Mouse (Mus musculus) heart, embryonic 10.5 days (tissue): ENCODE results near the gene Map2. TPM values are rescaled to one million over a fixed set of nuclear protein-coding genes. Genes with fewer than 3 reads are reported as not detected.

ENCODE experiments used
- DNase-seq: peaks from one replicate; pipeline ENCODE4 v3.0.0-alpha.2; 2017; ENCODE audit warnings: low spot score
- H3K27ac ChIP-seq: fragments of 300-500 bp; sonication (generic); 2 replicates; pipeline ENCODE4 v1.5.1; 2016; ENCODE audit warnings: mild to moderate bottlenecking
- H3K27me3 ChIP-seq: fragments of 300-500 bp; sonication (generic); 2 replicates; pipeline ENCODE4 v1.6.1; 2016; ENCODE audit warnings: mild to moderate bottlenecking; ENCODE audit not compliant: poor library complexity, insufficient read depth, severe bottlenecking
- H3K36me3 ChIP-seq: fragments of 300-500 bp; sonication (generic); 2 replicates; pipeline ENCODE4 v1.6.1; 2016; ENCODE audit warnings: mild to moderate bottlenecking, moderate library complexity
- H3K4me1 ChIP-seq: fragments of 300-500 bp; sonication (generic); 2 replicates; pipeline ENCODE4 v1.6.1; 2016; ENCODE audit warnings: mild to moderate bottlenecking
- H3K4me3 ChIP-seq: fragments of 300-500 bp; sonication (generic); 2 replicates; pipeline ENCODE4 v1.5.1; 2016; ENCODE audit warnings: mild to moderate bottlenecking, moderate library complexity
- H3K9me3 ChIP-seq: fragments of 300-500 bp; sonication (generic); 2 replicates; pipeline ENCODE4 v1.6.1; 2016; ENCODE audit warnings: mild to moderate bottlenecking, moderate library complexity
- WGBS: fragments of 180-500 bp; shearing (Covaris S2); methylation state at CpG from one replicate; pipeline ENCODE4 v1.1.7; 2016; 5-methylcytosine and 5-hydroxymethylcytosine counted together
- polyA plus RNA-seq: library from polyadenylated mRNA; unstranded; fragments of >200 nt; fragmentation: Nextera tagmentation; extraction: Ambion mirVana; gene quantifications from 2 replicates; pipeline ENCODE4 v1.2.1, GENCODE M21; 2016

Map2 gene
- polyA plus RNA-seq, 1 experiment from 2014 or later, result 5.1 TPM

DNA sequence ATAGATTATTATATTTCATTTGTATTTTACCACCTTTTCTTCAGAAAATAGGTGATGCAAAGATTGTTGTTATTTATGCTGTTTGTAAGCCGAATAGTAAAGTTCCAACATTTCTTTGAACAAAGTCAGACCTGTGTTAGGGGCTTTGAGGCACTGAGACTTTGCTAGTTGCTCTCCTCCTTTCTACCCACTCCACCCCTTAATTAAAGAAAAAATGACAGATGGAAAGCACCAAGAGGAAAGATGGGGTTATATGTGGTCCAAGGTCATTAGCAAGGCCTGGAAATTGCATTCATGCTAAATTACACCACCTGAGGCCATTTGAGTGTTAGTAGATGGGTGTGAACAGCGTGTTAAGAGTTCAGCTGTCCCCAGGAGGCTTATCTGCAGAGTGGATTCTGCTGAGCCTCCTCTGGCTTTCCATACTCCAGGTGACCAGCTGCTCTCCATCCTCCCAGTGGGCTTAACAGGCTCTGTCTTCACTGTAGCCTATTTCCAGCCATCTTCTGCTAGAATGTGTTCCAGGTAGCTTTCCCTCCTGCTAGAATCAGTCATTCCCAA is 160.7 kb downstream of the Map2 start:
- Histone ChIP-seq H3K4me3 (no peak overlapping the region), H3K27ac (no peak overlapping the region), H3K4me1 (no peaks in the 10 kb centered on the region), H3K27me3 (no peaks in the 10 kb centered on the region), H3K36me3 (no peaks in the 10 kb centered on the region), H3K9me3 (no peaks in the 10 kb centered on the region)
- no peak for DNase-seq
- WGBS, result 72% methylated on average over 2 of the region's 2 CpGs

DNA sequence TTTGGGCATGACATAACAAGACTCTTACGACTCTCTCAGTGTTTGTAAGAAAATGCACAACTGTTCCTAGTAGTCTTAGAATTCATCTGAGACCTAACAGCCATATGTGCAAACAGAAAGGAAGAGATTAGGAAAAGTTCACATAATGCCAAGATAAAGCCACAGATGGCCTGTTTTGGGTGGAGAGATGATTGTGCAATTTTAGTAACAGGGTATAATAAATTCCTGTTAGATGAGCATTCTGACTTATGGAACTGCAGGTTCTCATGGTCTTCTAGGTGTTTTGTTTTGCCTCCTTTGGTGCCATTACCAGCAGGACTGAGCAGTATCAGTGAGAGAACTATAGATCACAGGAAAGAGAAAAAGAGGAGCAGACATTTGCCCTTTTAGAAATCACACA is 164.1 kb downstream of the Map2 start:
- Histone ChIP-seq H3K9me3 (no peaks in the 10 kb centered on the region), H3K4me3 (no peak overlapping the region), H3K27ac (no peak overlapping the region), H3K36me3 (no peaks in the 10 kb centered on the region), H3K4me1 (no peaks in the 10 kb centered on the region), H3K27me3 (no peaks in the 10 kb centered on the region)
- WGBS, result 79% methylated on average over 1 of the region's 1 CpGs
- no peak for DNase-seq

DNA sequence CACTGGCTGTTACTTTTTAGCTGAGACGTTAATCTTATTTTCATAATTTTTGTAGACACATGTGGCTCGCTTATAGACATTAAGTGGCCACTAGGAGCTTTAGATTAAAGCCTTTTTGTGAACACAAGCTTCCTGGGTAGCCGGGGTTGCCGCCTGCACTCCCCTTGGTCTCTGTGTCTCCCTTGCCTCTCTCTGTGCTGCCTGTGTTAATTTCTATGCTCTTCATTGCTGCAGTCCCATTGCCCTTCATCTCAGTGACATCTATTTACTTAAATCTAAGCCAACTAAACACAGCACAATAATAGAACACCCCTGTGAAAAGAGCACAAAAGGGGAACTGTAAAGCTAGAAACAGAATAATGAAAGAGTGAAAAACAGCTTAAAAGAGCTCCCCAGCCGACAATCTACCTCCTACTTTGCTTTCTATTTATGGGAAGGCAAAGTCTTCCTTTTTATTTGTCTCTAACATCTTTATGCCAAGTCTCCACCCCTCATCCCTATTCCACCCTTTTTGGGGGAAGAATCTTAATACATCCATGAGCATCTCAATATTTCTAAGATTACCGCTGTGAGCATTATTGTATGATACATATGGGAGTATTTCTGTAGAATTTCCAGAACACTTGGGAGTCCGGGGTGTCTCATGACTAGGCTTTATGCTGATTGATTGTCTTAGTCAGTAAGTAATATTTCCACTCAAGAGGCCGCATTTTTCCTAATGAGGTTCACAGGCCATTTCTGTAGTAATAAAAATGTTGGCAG is 173.5 kb downstream of the Map2 start:
- H3K27me3 ChIP-seq, result no peaks in the 10 kb centered on the region

DNA sequence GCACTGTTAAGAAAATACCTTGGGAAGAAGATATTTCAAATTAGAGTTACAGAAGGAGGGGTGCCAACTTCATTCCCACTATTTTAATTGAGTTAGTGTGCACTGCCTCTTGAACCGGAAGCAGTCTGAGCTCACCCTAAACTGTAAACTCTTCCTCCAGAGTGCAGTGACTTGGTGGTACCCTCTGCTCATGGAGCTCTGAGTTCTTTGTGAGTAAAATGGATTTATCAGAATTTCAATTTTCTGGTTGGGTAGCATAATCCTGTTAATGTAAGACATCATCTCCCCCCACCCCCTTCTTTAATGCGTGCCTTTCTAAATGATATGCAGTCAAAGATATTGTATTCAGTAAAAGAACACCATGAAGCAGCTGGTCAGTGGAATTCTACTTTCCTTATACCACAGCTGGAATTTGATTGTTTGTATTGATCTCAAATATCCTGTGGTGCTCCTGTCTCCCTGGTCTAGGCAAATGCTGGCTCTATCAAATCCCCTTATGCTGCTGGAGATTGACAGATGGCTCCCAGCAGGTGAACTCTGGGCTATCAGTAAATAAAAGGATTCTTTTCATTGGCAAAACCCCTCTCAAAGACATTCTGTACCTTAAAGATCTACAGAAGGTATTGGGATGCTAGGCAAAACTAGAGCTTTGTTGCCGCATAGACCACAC is 174.2 kb downstream of the Map2 start:
- no peak overlapping the region for H3K4me3 ChIP-seq
- H3K27me3 ChIP-seq, result no peaks in the 10 kb centered on the region
- H3K36me3 ChIP-seq, result no peaks in the 10 kb centered on the region
- no peaks in the 10 kb centered on the region for H3K4me1 ChIP-seq
- 61% methylated on average over 3 of the region's 3 CpGs for WGBS
- H3K27ac ChIP-seq, result no peak overlapping the region
- H3K9me3 ChIP-seq, result no peaks in the 10 kb centered on the region
- DNase-seq, result no peak

More for the DNA sequence above, 173.5 kb downstream of the Map2 start:
- H3K27ac ChIP-seq, result no peak overlapping the region
- 67% methylated on average over 8 of the region's 8 CpGs for WGBS
- H3K36me3 ChIP-seq, result no peaks in the 10 kb centered on the region
- no peak for DNase-seq
- H3K4me1 ChIP-seq, result no peaks in the 10 kb centered on the region
- no peak overlapping the region for H3K4me3 ChIP-seq
- no peaks in the 10 kb centered on the region for H3K9me3 ChIP-seq

DNA sequence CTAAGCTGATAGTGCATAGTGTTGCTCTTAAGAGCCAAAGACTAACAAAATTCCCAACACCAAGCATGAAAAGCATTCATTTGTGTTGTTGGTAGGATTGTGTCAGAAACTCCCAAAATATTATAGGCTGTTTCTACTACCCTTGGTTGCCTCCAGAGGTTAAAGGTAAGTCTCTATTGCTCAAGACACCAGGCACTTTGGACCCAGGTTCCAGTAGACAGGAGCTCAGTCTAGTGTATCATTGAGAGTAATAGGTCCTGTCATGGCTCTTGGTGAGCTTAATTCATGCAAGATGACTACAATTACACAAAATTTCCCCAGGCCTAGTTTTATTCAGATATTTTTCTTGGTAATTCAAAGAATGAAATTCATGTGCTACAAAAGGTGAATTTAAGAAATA is 176.3 kb downstream of the Map2 start:
- no peaks in the 10 kb centered on the region for H3K9me3 ChIP-seq
- no peak overlapping the region for H3K4me3 ChIP-seq
- no peak overlapping the region for H3K27ac ChIP-seq

DNA sequence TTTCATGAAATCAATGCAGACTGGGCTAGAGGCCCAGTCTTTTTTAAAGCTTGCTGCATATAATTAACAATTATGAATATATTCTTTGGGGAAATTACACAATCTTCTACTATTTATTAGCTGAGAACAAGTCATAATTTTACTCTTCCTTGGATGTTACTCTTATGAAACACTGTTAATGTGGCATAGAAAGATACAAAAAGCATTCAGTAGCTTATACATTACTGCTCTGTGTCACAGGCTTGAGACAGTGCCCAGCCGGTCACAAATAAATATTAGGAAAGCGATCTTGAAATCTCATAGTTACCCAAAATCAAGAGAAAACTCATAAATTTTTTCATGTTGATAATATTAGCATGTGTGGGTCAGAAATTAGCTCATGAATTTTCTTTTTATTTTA is 186.7 kb downstream of the Map2 start:
- no peak for DNase-seq
- no peak overlapping the region for H3K27ac ChIP-seq
- WGBS, result 82% methylated on average over 2 of the region's 2 CpGs
- no peaks in the 10 kb centered on the region for H3K9me3 ChIP-seq
- no peaks in the 10 kb centered on the region for H3K36me3 ChIP-seq
- H3K4me1 ChIP-seq, result no peaks in the 10 kb centered on the region
- no peaks in the 10 kb centered on the region for H3K27me3 ChIP-seq
- no peak overlapping the region for H3K4me3 ChIP-seq

More for the DNA sequence above, 176.3 kb downstream of the Map2 start:
- Histone ChIP-seq H3K27me3 (no peaks in the 10 kb centered on the region), H3K4me1 (no peaks in the 10 kb centered on the region), H3K36me3 (no peaks in the 10 kb centered on the region)
- no peak for DNase-seq

DNA sequence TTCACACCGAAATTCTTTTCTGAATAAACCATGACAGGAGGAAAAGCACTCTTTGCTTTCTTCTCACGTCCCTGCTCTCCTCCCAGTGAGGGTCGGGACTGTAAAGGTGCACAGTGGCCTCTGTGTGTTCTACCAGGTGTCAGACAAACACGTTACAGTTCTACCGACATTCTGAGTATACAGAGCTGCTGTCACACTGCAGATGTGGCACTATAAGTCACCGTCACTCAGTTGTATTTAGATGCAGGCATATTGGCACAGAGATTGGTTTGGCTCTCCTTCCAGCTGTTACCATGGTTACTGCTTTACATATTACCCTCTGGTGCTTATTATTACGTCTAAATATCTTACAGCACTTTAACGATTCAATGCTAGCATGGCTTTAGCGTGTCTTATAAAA is 188.2 kb downstream of the Map2 start:
- no peaks in the 10 kb centered on the region for H3K27me3 ChIP-seq
- WGBS, result 80% methylated on average over 9 of the region's 9 CpGs
- no peak for DNase-seq
- H3K4me1 ChIP-seq, result no peaks in the 10 kb centered on the region
- no peak overlapping the region for H3K4me3 ChIP-seq
- H3K9me3 ChIP-seq, result no peaks in the 10 kb centered on the region
- H3K27ac ChIP-seq, result no peak overlapping the region
- H3K36me3 ChIP-seq, result no peaks in the 10 kb centered on the region

DNA sequence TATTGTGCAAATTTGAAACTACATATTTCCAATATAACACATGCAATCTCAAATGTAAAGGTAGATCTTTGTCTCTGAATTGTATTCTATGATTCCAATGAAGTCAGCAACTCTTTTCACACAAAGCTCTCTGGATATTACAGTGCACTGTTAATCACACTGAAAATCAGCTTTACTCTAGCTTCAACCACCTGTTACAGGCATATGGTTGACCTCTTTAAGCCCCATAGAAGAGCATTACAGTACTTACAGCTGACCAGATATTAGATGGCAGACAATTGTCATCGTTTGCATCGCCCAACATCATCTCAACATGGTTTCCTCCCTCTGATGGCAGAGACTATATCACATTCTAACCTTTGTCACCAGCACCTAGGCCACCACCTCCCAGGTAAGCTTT is 189.3 kb downstream of the Map2 start:
- no peak for DNase-seq
- Histone ChIP-seq H3K4me3 (no peak overlapping the region), H3K9me3 (no peaks in the 10 kb centered on the region), H3K4me1 (no peaks in the 10 kb centered on the region), H3K27me3 (no peaks in the 10 kb centered on the region), H3K36me3 (no peaks in the 10 kb centered on the region), H3K27ac (no peak overlapping the region)
- 81% methylated on average over 2 of the region's 2 CpGs for WGBS

DNA sequence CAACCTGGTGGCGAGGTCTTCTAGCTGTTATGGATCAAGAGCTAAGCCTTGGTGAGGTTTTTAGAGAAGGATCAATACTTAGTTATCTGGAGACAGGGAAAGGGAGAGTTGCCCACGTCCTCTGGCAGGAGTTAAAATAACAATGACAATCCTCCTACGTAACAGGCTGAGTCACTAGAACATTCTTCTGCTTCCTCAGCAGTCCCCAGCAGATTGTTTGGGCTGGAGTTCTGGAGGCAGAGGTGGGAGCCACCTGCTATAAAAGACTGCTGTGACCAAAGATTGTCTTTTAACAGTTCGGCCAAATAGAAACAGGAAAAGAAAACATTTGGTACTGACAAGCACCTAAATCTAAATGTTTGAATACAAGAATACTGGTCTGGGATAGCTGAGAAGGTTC is 190.5 kb downstream of the Map2 start:
- H3K27me3 ChIP-seq, result no peaks in the 10 kb centered on the region
- H3K9me3 ChIP-seq, result no peaks in the 10 kb centered on the region
- H3K36me3 ChIP-seq, result no peaks in the 10 kb centered on the region
- no peak overlapping the region for H3K27ac ChIP-seq
- no peak overlapping the region for H3K4me3 ChIP-seq
- 50% methylated on average over 4 of the region's 4 CpGs for WGBS
- no peaks in the 10 kb centered on the region for H3K4me1 ChIP-seq
- no peak for DNase-seq

DNA sequence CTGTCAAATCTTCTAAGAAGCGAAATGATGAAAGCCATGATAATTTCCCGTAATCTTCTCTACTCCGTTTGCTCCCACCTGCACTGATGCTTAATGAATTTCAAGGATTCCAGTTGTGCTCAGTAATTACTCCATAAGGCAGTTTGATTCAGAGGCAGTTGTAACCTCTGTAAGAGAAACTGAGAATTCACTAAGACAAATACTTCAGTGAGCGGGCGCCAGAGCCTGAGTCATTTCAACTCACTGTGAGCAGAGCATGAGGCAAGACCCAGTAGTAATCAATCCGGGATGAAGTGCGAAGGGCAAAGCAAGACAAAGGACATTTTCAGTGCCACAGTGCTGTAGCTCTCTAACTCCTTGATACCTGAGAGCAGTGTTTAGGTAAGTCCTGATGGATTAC is 194.4 kb downstream of the Map2 start:
- Histone ChIP-seq H3K27me3 (no peaks in the 10 kb centered on the region), H3K9me3 (no peaks in the 10 kb centered on the region), H3K27ac (no peak overlapping the region), H3K36me3 (no peaks in the 10 kb centered on the region), H3K4me3 (no peak overlapping the region), H3K4me1 (no peaks in the 10 kb centered on the region)
- DNase-seq, result no peak
- 73% methylated on average over 7 of the region's 7 CpGs for WGBS

DNA sequence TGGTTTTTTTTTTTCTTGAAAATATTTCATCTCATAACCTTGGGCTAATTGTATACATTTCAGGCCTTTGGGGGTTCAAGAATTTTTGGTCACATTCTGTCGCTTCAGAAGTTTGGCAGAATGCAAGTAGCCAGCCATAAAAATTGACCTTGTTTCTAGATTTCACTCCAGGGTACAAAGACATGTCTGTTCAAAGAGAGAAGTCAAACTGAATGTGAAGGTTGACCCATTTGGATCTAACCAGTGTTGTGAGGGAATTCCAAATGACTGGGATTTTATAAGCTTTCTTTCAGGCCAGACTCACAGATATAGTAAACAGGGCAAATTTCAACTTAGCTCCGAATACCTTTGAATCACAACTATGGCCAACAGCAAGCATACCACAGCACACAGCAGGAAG is 196.3 kb downstream of the Map2 start:
- no peak for DNase-seq
- Histone ChIP-seq H3K9me3 (no peaks in the 10 kb centered on the region), H3K27me3 (no peaks in the 10 kb centered on the region), H3K4me3 (no peak overlapping the region), H3K36me3 (no peaks in the 10 kb centered on the region), H3K27ac (no peak overlapping the region), H3K4me1 (no peaks in the 10 kb centered on the region)
- WGBS, result 87% methylated on average over 2 of the region's 2 CpGs

DNA sequence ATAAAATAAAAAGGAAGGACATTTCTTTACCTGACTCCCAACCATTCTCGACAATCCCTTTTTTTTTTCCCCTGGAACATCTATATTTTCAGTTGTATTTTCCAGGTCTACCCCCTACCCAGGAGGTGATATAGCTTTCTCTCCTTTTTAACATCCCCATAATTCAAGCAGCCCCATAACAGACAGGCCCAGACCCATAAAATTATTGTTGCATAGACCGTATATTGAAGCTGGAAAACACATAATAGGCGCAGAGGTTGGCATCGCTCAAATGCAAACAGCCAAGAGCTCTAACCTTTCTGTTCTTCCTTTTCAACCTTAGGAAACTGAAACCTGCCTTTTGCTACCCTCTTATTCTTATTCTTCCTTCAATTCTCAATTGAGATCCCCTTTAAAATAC is 211.2 kb downstream of the Map2 start:
- WGBS, result 89% methylated on average over 4 of the region's 4 CpGs
- Histone ChIP-seq H3K36me3 (no peaks in the 10 kb centered on the region), H3K4me1 (no peaks in the 10 kb centered on the region), H3K27ac (no peak overlapping the region), H3K4me3 (no peak overlapping the region), H3K27me3 (no peaks in the 10 kb centered on the region), H3K9me3 (no peaks in the 10 kb centered on the region)
- DNase-seq, result no peak

DNA sequence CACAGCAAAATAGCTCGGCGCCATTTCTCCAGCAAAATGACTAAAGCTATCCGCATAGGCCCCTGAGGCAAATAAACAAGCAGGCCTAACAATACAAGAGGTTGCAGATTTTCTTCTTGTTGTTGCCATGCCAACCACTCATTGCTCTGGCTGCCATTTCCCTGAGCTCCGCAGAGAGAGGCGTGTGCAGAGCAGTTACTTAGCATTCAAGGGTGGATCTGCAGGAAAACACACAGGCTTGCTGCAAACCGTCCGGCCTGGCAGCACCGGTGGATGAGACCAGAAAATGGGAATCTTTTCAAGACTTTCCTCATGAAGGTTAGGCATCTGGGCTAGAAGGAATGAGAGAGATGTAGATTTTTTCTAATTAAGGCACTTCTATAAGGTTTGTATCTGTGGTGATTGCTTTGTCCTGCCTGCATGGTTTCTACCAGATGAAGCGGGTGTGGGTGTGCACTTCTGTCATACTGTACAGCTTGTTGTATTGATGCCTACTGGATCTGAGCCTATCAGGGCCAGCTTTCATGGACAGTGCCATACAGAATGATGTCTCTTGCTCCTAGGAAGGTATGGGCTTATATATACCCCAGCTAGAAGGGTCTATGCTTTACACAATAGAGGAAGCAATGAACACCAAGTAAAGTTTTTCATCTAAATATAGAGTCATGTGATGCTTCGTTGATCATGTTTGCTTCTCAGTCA is 211.8 kb downstream of the Map2 start:
- H3K27ac ChIP-seq, result no peak overlapping the region
- H3K9me3 ChIP-seq, result no peaks in the 10 kb centered on the region
- 73% methylated on average over 10 of the region's 10 CpGs for WGBS
- H3K4me3 ChIP-seq, result no peak overlapping the region
- no peaks in the 10 kb centered on the region for H3K27me3 ChIP-seq
- DNase-seq, result no peak
- H3K4me1 ChIP-seq, result no peaks in the 10 kb centered on the region
- H3K36me3 ChIP-seq, result no peaks in the 10 kb centered on the region
